Mouse (Mus musculus): ENCODE measurements at regions not wholly inside any gene's neighbourhood (a gene's known extent, or its start where the extent isn't known, plus 50 kb on each side); places are given as distances from the start of the nearest gene placed in this dataset.

DNA sequence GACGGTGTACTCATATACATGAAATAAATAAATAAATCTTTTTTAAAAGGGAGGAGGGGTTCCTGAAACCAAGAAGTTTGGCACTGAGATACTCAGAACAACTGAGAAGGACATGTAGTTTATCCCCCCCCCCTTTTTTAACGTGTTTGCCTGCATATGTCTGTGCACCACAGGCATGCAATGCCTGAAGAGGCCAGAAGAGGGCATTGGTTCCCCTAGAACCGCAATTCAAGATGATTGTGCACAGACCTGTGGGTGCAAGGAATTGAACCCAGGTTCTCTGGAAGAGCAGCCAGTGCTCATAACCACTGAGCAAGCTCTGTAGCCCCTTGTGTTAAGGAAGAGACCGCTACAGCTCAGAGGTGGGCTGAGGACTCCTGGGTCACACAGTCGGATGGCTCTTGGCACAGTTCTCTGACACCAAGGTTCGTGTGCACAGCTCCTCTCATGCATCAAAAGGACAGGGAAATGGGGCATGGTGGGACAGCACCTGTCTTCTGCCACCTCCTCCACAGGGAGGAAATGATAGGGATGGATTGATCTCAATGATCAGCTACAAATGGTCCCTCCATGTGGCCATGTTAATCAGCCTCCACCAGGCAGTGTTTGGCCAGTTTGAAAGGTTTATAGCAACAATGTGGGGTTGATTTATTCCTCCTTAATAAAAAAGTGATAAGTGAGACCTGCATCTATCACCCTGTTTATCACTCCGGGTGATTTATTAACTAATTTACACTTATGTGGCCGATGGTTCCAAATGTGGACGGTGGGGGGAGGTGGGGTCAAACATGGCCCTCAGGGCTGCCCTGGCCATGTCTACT lies 58.5 kb upstream of the Top1 start:
- TF ChIP-seq POLR2A (IDR thresholded peaks at IDR 0.05; ENCODE audit: insufficient read depth, low read depth, low read length) (no peak), CTCF (IDR thresholded peaks at IDR 0.05; ENCODE audit: insufficient read depth, low read depth, low read length) (no peak)

All from olfactory bulb, adult 2 months (tissue).